Comparison of ENCODE assay signal across 14 mouse cellular contexts in genomic region chr3:137992366-137992765, GRCm38 (mm10). TPM values are rescaled to one million over a fixed set of nuclear protein-coding genes. Genes with fewer than 3 reads are reported as not detected.
DNase-seq lines count a peak whose midpoint lies in the region; ATAC-seq and TF ChIP-seq lines count a peak whose summit lies in the region.
"Had no signal": no experiment of that assay in that cellular context is flagged by ENCODE, and none has a peak within 500 bp of the region (broad histone marks: within the 10 kb centered on the region; RNA-seq: fewer than 3 reads in every experiment).

No protein-coding gene starts in this region.

- intact Hi-C loops in heart, adult 2 months (cut with DNase I): loop anchor here (5.0 kb wide), 4 partner anchors 55 to 215 kb away; partner anchors contain the start of genes 1110002E22Rik, Gm5105 and Lamtor3
- intact Hi-C loops in heart, postnatal 10 days (cut with DNase I): loop anchor here (5.0 kb wide), 3 partner anchors 55 to 75 kb away; partner anchors contain the start of genes 1110002E22Rik and Gm5105

- WGBS in heart, adult 2 months: 72% methylated on average over 5 of the region's 5 CpGs
- 29% methylated on average over 5 of the region's 5 CpGs for WGBS in thymus, adult 2 months
- WGBS in forebrain, embryonic 15.5 days: 71% methylated on average over 5 of the region's 5 CpGs

- H3K36me3 ChIP-seq in heart, adult 2 months (ENCODE audit: control insufficient read depth, insufficient read depth, low read length): no peaks in the 10 kb centered on the region
- no peaks in the 10 kb centered on the region for H3K36me3 ChIP-seq in thymus, adult 2 months (ENCODE audit: control insufficient read depth, insufficient read depth, low read length)
- H3K36me3 ChIP-seq in forebrain, embryonic 15.5 days: no peaks in the 10 kb centered on the region
- H3K36me3 ChIP-seq: hindbrain, embryonic 10.5 days; limb, embryonic 12.5 days had no signal

- no peaks in the 10 kb centered on the region for H3K79me2 ChIP-seq in heart, adult 2 months (replicated peaks; ENCODE audit: control insufficient read depth, insufficient read depth, low read length)

- no peak overlapping the region for H3K4me2 ChIP-seq in forebrain, embryonic 15.5 days (replicated peaks)
- H3K4me2 ChIP-seq: limb, embryonic 12.5 days had no signal

- no peak for TF ChIP-seq EP300 in heart, adult 2 months (IDR thresholded peaks at IDR 0.05; ENCODE audit: insufficient read depth, low read depth, low read length)

- no peak for DNase-seq in heart, adult 2 months
- DNase-seq in heart, postnatal 10 days: no peak
- peak; percentile 45 for DNase-seq in thymus, adult 2 months
- no peak for DNase-seq in thymus, adult 18-20 months
- no peak for DNase-seq in cerebellum, adult 18-20 months
- no peak for DNase-seq in layer of hippocampus, adult 9-10 months (ENCODE audit: low spot score)
- DNase-seq: gastrocnemius, postnatal 36 days; kidney, postnatal 25 days; lung, postnatal 4 days had no signal

- H3K27me3 ChIP-seq in heart, adult 2 months (ENCODE audit: control insufficient read depth, insufficient read depth, low read length): no peaks in the 10 kb centered on the region
- no peaks in the 10 kb centered on the region for H3K27me3 ChIP-seq in thymus, adult 2 months (ENCODE audit: control insufficient read depth, insufficient read depth, low read length)
- no peaks in the 10 kb centered on the region for H3K27me3 ChIP-seq in forebrain, embryonic 15.5 days
- H3K27me3 ChIP-seq: limb, embryonic 12.5 days had no signal

- TF ChIP-seq CTCF in heart, adult 2 months (IDR thresholded peaks at IDR 0.05): peak; percentile 41
- no peak for TF ChIP-seq CTCF in thymus, adult 2 months (IDR thresholded peaks at IDR 0.05; ENCODE audit: borderline replicate concordance, control insufficient read depth, extremely low read depth, insufficient read depth, low read length, poor library complexity)

- ATAC-seq in inflammation-experienced regulatory T-cells, adult 6 months: peak; percentile 54
- ATAC-seq in forebrain, embryonic 15.5 days (replicated peaks): no peak

- no peak for TF ChIP-seq POLR2A in heart, adult 2 months (IDR thresholded peaks at IDR 0.05; ENCODE audit: insufficient read depth, low read depth, low read length)
- TF ChIP-seq POLR2A in thymus, adult 2 months (IDR thresholded peaks at IDR 0.05; ENCODE audit: control insufficient read depth, extremely low read depth, insufficient read depth, low read length, poor library complexity): no peak

- no peak overlapping the region for H3K9ac ChIP-seq in heart, adult 2 months (ENCODE audit: low read depth, low read length)
- H3K9ac ChIP-seq in forebrain, embryonic 15.5 days (replicated peaks): no peak overlapping the region
- H3K9ac ChIP-seq: limb, embryonic 12.5 days had no signal

- H3K4me3 ChIP-seq in heart, adult 2 months: no peak overlapping the region
- no peak overlapping the region for H3K4me3 ChIP-seq in thymus, adult 2 months (ENCODE audit: control insufficient read depth, insufficient read depth, low read length)
- no peak overlapping the region for H3K4me3 ChIP-seq in forebrain, embryonic 15.5 days
- H3K4me3 ChIP-seq: hindbrain, embryonic 10.5 days; limb, embryonic 12.5 days; myocyte had no signal

- no peaks in the 10 kb centered on the region for H3K4me1 ChIP-seq in heart, adult 2 months (ENCODE audit: control insufficient read depth, insufficient read depth, low read length)
- no peaks in the 10 kb centered on the region; the same call in 1 of the 2 replicates for H3K4me1 ChIP-seq in thymus, adult 2 months (replicated peaks; ENCODE audit: control insufficient read depth, insufficient read depth, low read length)
- H3K4me1 ChIP-seq in forebrain, embryonic 15.5 days: peaks cover 8% of the 10 kb centered on the region

- H3K9me3 ChIP-seq in forebrain, embryonic 15.5 days: no peaks in the 10 kb centered on the region
- H3K9me3 ChIP-seq: hindbrain, embryonic 10.5 days; limb, embryonic 12.5 days had no signal

- H3K27ac ChIP-seq in heart, adult 2 months: no peak overlapping the region
- no peak overlapping the region for H3K27ac ChIP-seq in thymus, adult 2 months (ENCODE audit: control insufficient read depth, insufficient read depth, low read length)
- H3K27ac ChIP-seq in forebrain, embryonic 15.5 days (replicated peaks): no peak overlapping the region
- H3K27ac ChIP-seq: hindbrain, embryonic 10.5 days; limb, embryonic 12.5 days had no signal

RNA-seq across cellular contexts. Expression of gene Dapp1, which starts 11.0 kb away (rescaled TPM):
- 1 to 10 TPM; 5.0 to 6.9 TPM for total RNA-seq in heart, adult 2 months (2021)
- polyA plus RNA-seq in heart, adult 2 months (2012; rRNA removed): 4.0 and 5.2 TPM in 2 replicates
- 1 to 10 TPM; 4.0 to 5.2 TPM for total RNA-seq in heart, postnatal 10 days (2021)
- 13.9 and 16.0 TPM in 2 replicates for polyA plus RNA-seq in thymus, adult 2 months (2012; rRNA removed)
- polyA plus RNA-seq in inflammation-experienced regulatory T-cells, adult 6 months (2017; shearing (Covaris generic)): 10 to 100 TPM; 74.8 to 86.0 (median 84.5) TPM
- polyA plus RNA-seq in forebrain, embryonic 15.5 days (2015; fragmentation: Nextera tagmentation; extraction: Ambion mirVana): 3.7 and 4.3 TPM in 2 replicates
